Mouse (Mus musculus) cerebellum, adult 2 months (tissue): ENCODE results near the gene Cd81. TPM values are rescaled to one million over a fixed set of nuclear protein-coding genes. Genes with fewer than 3 reads are reported as not detected.

Source experiments
- DNase-seq, 2 experiments: peaks; one replicate each; pipeline ENCODE4 v3.0.0; 2021
- H3K27ac ChIP-seq: fragments of 200-500 bp; 2 replicates; pipeline ENCODE4 v1.5.1; 2012; ENCODE audit warnings: low read length, control low read depth, inconsistent platforms; ENCODE audit not compliant: insufficient read depth
- H3K27me3 ChIP-seq: fragments of 200-500 bp; 2 replicates; pipeline ENCODE4 v1.6.1; 2012; ENCODE audit warnings: inconsistent platforms, mild to moderate bottlenecking, low read length, moderate library complexity; ENCODE audit not compliant: control insufficient read depth, insufficient read depth
- H3K4me1 ChIP-seq: fragments of 200-500 bp; 2 replicates; pipeline ENCODE4 v1.6.1; 2011; ENCODE audit warnings: low read length; ENCODE audit not compliant: control insufficient read depth, insufficient read depth
- H3K4me3 ChIP-seq: fragments of 200-500 bp; replicated peaks from 2 replicates; pipeline ENCODE3; 2011; ENCODE audit warnings: mild to moderate bottlenecking, low read depth, low read length, control low read depth; ENCODE audit not compliant: insufficient read depth
- CTCF ChIP-seq: fragments of 200-500 bp; IDR thresholded peaks from 2 replicates; pipeline ENCODE4 v1.5.1; 2011; ENCODE audit warnings: low read depth, mild to moderate bottlenecking, control low read depth, low read length, moderate library complexity, borderline replicate concordance; ENCODE audit not compliant: insufficient read depth
- POLR2A ChIP-seq: fragments of 200-500 bp; IDR thresholded peaks from 2 replicates; pipeline ENCODE4 v1.6.1; 2011; ENCODE audit warnings: low read length, control low read depth, borderline replicate concordance; ENCODE audit not compliant: insufficient read depth
- WGBS: fragments of 180-500 bp; shearing (Covaris S2); methylation state at CpG from one replicate; pipeline ENCODE4 v1.1.7; 2018; 5-methylcytosine and 5-hydroxymethylcytosine counted together
- polyA plus RNA-seq: library from polyadenylated mRNA; depleted of rRNA; stranded (reverse); fragments of >200 nt; gene quantifications from 2 replicates; pipeline ENCODE4 v1.2.3, GENCODE M21; 2012

Cd81 gene
- polyA plus RNA-seq, 1 experiment, result 916 TPM

GRCm38 (mm10) chr7:143015755-143016423, 36.6 kb upstream of the Cd81 start:
- DNase-seq, result peak in 1 of 2 experiments; percentile 30
- 39% methylated on average over 1 of the region's 1 CpGs for WGBS
- H3K27me3 ChIP-seq, result no peaks in the 10 kb centered on the region
- no peak overlapping the region for H3K27ac ChIP-seq
- no peak for TF ChIP-seq CTCF
- TF ChIP-seq POLR2A, result no peak
- H3K4me1 ChIP-seq, result peaks cover 36% of the 10 kb centered on the region
- no peak overlapping the region for H3K4me3 ChIP-seq

- H3K4me3 ChIP-seq, result no peak overlapping the region
- 61% methylated on average over 9 of the region's 9 CpGs for WGBS
- no peaks in the 10 kb centered on the region for H3K27me3 ChIP-seq
- TF ChIP-seq CTCF (no peak), POLR2A (no peak)
- no peak for DNase-seq
- no peak overlapping the region for H3K27ac ChIP-seq
- peaks cover 36% of the 10 kb centered on the region for H3K4me1 ChIP-seq
Measured at GRCm38 (mm10) chr7:143016424-143017142, 36.0 kb upstream of the Cd81 start.

GRCm38 (mm10) chr7:143017181-143017580, 35.4 kb upstream of the Cd81 start:
- TF ChIP-seq POLR2A, result no peak
- no peak for TF ChIP-seq CTCF
- peaks cover 36% of the 10 kb centered on the region for H3K4me1 ChIP-seq
- DNase-seq, result no peak
- H3K4me3 ChIP-seq, result no peak overlapping the region
- H3K27ac ChIP-seq, result no peak overlapping the region
- 93% methylated on average over 4 of the region's 4 CpGs for WGBS
- no peaks in the 10 kb centered on the region for H3K27me3 ChIP-seq

- TF ChIP-seq CTCF (no peak), POLR2A (no peak)
- Histone ChIP-seq H3K4me1 (peaks cover 13% of the 10 kb centered on the region; the same call in 1 of the 2 replicates), H3K27me3 (no peaks in the 10 kb centered on the region), H3K27ac (no peak overlapping the region), H3K4me3 (no peak overlapping the region)
- no peak for DNase-seq
Measured at GRCm38 (mm10) chr7:143020040-143020439, 32.5 kb upstream of the Cd81 start.

- Histone ChIP-seq H3K4me1 (peaks cover 10% of the 10 kb centered on the region; the same call in 1 of the 2 replicates), H3K27ac (no peak overlapping the region), H3K27me3 (no peaks in the 10 kb centered on the region), H3K4me3 (no peak overlapping the region)
- TF ChIP-seq CTCF (no peak), POLR2A (no peak)
- WGBS, result 83% methylated on average over 3 of the region's 3 CpGs
- DNase-seq, result no peak
Measured at GRCm38 (mm10) chr7:143020764-143021163, 31.8 kb upstream of the Cd81 start.

- H3K4me1 ChIP-seq, result 0 out of 2 replicates have a peak, but pooled peaks cover 3% of the 10 kb centered on the region
- no peak for DNase-seq
- no peaks in the 10 kb centered on the region for H3K27me3 ChIP-seq
- 84% methylated on average over 5 of the region's 5 CpGs for WGBS
- TF ChIP-seq POLR2A, result no peak
- TF ChIP-seq CTCF, result no peak
- no peak overlapping the region for H3K4me3 ChIP-seq
- no peak overlapping the region for H3K27ac ChIP-seq
Measured at GRCm38 (mm10) chr7:143021356-143022164, 31.0 kb upstream of the Cd81 start.

GRCm38 (mm10) chr7:143023499-143023898, 29.0 kb upstream of the Cd81 start:
- Histone ChIP-seq H3K4me1 (no peaks in the 10 kb centered on the region), H3K27me3 (no peaks in the 10 kb centered on the region), H3K4me3 (no peak overlapping the region), H3K27ac (no peak overlapping the region)
- DNase-seq, result no peak
- 94% methylated on average over 2 of the region's 2 CpGs for WGBS
- TF ChIP-seq CTCF (no peak), POLR2A (no peak)

- WGBS, result 95% methylated on average over 1 of the region's 1 CpGs
- no peaks in the 10 kb centered on the region for H3K27me3 ChIP-seq
Measured at GRCm38 (mm10) chr7:143024293-143024692, 28.2 kb upstream of the Cd81 start.

More at GRCm38 (mm10) chr7:143024293-143024692, 28.2 kb upstream of the Cd81 start:
- H3K4me1 ChIP-seq, result no peaks in the 10 kb centered on the region
- H3K27ac ChIP-seq, result no peak overlapping the region
- no peak for DNase-seq
- TF ChIP-seq CTCF, result no peak
- TF ChIP-seq POLR2A, result no peak
- H3K4me3 ChIP-seq, result no peak overlapping the region
